Mouse (Mus musculus): Measurements from ENCODE around the gene Cdh18. TPM values are rescaled to one million over a fixed set of nuclear protein-coding genes. Genes with fewer than 3 reads are reported as not detected.

Gene Cdh18
- polyA plus RNA-seq, 1 experiment from 2014 or later = 0.67 TPM

DNA sequence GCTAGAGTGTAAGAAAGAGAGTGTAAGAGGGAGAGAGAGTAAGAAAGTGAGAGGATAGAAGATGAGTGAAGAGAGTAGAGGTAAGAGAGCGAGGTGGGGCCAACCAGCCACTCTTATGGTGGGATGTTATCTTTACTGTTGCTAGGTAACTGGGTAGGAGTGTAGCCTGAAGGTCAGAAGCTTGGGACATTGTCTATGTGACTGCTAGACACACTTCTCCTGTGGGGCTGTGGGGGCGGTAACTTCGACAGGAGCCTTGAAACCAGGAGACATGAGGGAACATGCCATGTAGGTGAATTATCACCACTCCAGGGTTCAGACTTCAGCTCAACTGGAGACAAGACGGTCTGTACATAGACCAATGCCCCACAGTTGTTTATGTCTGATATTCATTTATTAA, 227.5 kb downstream of the Cdh18 start:
- H3K4me2 ChIP-seq (replicated peaks) = no peak overlapping the region
- H3K4me3 ChIP-seq (replicated peaks) = no peak overlapping the region
- no peak overlapping the region for H3K27ac ChIP-seq
- no peaks in the 10 kb centered on the region for H3K27me3 ChIP-seq (replicated peaks)
- H3K9me3 ChIP-seq = no peaks in the 10 kb centered on the region
- ATAC-seq = no peak
- no peaks in the 10 kb centered on the region for H3K4me1 ChIP-seq (replicated peaks)
- no peaks in the 10 kb centered on the region for H3K36me3 ChIP-seq
- H3K9ac ChIP-seq = no peak overlapping the region
- whole genome bisulfite sequencing = 80% methylated on average over 4 of the region's 4 CpGs

DNA sequence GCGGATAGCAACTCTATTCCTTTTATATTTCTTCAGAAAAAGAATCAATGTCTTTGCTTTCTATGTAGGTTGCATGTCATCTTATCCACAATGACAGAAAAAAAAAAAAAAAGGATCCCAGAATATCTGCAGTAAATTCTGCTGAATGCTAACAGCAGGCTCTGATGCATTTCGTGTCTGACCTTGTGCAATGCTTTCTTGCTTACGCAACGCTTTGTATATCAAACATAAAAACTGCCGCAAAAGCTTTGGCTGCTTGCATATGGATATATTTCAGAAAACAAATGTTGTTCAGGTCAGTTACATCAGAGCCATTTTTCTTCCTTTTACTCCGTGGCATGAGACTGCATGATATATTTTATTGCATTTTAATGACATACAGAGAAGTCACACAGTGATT, 240.9 kb downstream of the Cdh18 start:
- Histone ChIP-seq H3K4me3 (replicated peaks) (no peak overlapping the region), H3K9me3 (no peaks in the 10 kb centered on the region), H3K36me3 (no peaks in the 10 kb centered on the region), H3K4me2 (replicated peaks) (no peak overlapping the region), H3K27ac (no peak overlapping the region), H3K4me1 (replicated peaks) (no peaks in the 10 kb centered on the region), H3K27me3 (replicated peaks) (no peaks in the 10 kb centered on the region), H3K9ac (no peak overlapping the region)
- WGBS = 84% methylated on average over 6 of the region's 6 CpGs
- no peak for ATAC-seq

- Histone ChIP-seq H3K4me1 (replicated peaks) (no peaks in the 10 kb centered on the region), H3K9ac (no peak overlapping the region), H3K9me3 (no peaks in the 10 kb centered on the region), H3K36me3 (no peaks in the 10 kb centered on the region), H3K4me2 (replicated peaks) (no peak overlapping the region), H3K4me3 (replicated peaks) (no peak overlapping the region), H3K27me3 (replicated peaks) (no peaks in the 10 kb centered on the region), H3K27ac (no peak overlapping the region)
- ATAC-seq = no peak
- 87% methylated on average over 3 of the region's 3 CpGs for WGBS
These were observed 243.0 kb downstream of the Cdh18 start for GRCm38 (mm10) chr15:22791791-22792190.

GRCm38 (mm10) chr15:22833127-22833526, 284.3 kb downstream of the Cdh18 start:
- Histone ChIP-seq H3K4me2 (replicated peaks) (no peak overlapping the region), H3K9ac (no peak overlapping the region), H3K4me3 (replicated peaks) (no peak overlapping the region), H3K27ac (no peak overlapping the region), H3K27me3 (replicated peaks) (no peaks in the 10 kb centered on the region), H3K4me1 (replicated peaks) (no peaks in the 10 kb centered on the region), H3K9me3 (no peaks in the 10 kb centered on the region), H3K36me3 (no peaks in the 10 kb centered on the region)
- ATAC-seq = no peak

GRCm38 (mm10) chr15:22837173-22837572, 288.4 kb downstream of the Cdh18 start:
- Histone ChIP-seq H3K27me3 (replicated peaks) (no peaks in the 10 kb centered on the region), H3K4me1 (replicated peaks) (no peaks in the 10 kb centered on the region), H3K4me2 (replicated peaks) (no peak overlapping the region), H3K9ac (no peak overlapping the region), H3K27ac (no peak overlapping the region), H3K9me3 (no peaks in the 10 kb centered on the region), H3K4me3 (replicated peaks) (no peak overlapping the region), H3K36me3 (no peaks in the 10 kb centered on the region)
- WGBS = 62% methylated on average over 1 of the region's 1 CpGs
- no peak for ATAC-seq

DNA sequence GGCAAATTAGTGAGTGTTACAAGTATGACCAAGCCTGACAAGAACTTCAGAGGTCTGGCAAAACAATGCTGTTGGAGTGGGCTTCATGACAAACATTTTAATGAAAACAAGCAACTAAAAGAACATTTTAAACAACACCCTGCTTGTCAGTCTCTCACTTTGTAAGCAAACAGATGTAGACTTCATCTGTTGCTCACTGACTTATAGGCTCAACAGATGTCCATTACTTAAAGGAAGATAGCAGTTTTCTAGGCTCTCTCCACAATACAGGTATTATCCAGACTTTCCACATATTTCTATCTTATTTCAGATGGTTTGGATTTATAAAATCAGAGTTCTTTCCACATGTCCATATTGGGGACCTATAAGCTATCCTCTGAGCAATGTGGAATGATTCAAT, 308.9 kb downstream of the Cdh18 start:
- Histone ChIP-seq H3K27me3 (replicated peaks) (no peaks in the 10 kb centered on the region), H3K9me3 (no peaks in the 10 kb centered on the region), H3K27ac (no peak overlapping the region), H3K4me3 (replicated peaks) (no peak overlapping the region), H3K4me1 (replicated peaks) (no peaks in the 10 kb centered on the region), H3K4me2 (replicated peaks) (no peak overlapping the region), H3K9ac (no peak overlapping the region), H3K36me3 (no peaks in the 10 kb centered on the region)
- no peak for ATAC-seq

- Histone ChIP-seq H3K4me3 (replicated peaks) (no peak overlapping the region), H3K27ac (no peak overlapping the region), H3K4me2 (replicated peaks) (no peak overlapping the region), H3K36me3 (no peaks in the 10 kb centered on the region), H3K9me3 (no peaks in the 10 kb centered on the region), H3K4me1 (replicated peaks) (no peaks in the 10 kb centered on the region), H3K27me3 (replicated peaks) (no peaks in the 10 kb centered on the region), H3K9ac (no peak overlapping the region)
- ATAC-seq = no peak
- 73% methylated on average over 1 of the region's 1 CpGs for WGBS
These were observed 321.9 kb downstream of the Cdh18 start for GRCm38 (mm10) chr15:22870679-22871078.

DNA sequence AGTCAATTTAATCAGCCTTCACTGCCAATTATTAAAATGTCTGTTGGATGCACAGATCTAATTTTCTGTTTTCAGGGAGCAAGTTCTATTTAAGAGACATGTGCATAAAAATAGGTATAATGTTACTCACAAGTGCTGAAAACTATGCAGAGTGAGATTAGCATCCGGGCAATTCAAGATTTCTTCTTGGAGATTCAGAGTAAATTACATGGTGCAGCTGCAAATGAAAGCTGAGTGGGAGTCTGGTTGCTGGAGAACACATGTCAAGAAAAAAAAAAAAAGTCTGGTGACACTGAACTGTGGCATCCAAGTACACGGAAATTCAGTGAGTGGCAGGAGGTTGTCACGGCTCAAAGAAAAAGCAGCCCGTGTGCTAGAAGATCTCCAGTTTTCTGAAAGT, 348.9 kb downstream of the Cdh18 start:
- H3K9ac ChIP-seq = no peak overlapping the region
- ATAC-seq = no peak
- H3K9me3 ChIP-seq = no peaks in the 10 kb centered on the region
- H3K4me2 ChIP-seq (replicated peaks) = no peak overlapping the region
- no peaks in the 10 kb centered on the region for H3K27me3 ChIP-seq (replicated peaks)
- WGBS = 72% methylated on average over 4 of the region's 4 CpGs
- no peaks in the 10 kb centered on the region for H3K36me3 ChIP-seq
- H3K4me1 ChIP-seq (replicated peaks) = no peaks in the 10 kb centered on the region
- no peak overlapping the region for H3K4me3 ChIP-seq (replicated peaks)
- H3K27ac ChIP-seq = no peak overlapping the region

DNA sequence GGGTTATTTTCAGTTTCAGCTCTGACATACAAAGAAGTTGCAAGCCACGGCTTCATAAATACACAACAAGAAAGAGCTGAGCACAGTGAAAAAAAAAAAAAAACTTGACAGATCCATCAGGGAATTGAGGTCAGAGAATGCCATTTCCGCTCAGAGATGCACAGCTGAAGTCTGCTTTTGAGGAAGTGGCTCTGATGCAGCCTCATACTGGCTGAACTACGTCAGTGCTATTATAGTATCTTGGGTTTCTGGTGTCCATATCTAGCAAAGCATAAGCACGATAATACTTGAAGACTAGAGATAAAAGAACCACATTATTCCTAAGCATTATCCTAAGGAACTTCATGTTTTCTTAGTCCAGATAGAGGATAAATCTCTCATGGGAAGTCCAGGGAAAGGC, 349.4 kb downstream of the Cdh18 start:
- no peak for ATAC-seq
- H3K27ac ChIP-seq = no peak overlapping the region
- no peaks in the 10 kb centered on the region for H3K4me1 ChIP-seq (replicated peaks)
- H3K4me3 ChIP-seq (replicated peaks) = no peak overlapping the region
- H3K4me2 ChIP-seq (replicated peaks) = no peak overlapping the region
- 84% methylated on average over 4 of the region's 4 CpGs for WGBS
- H3K9me3 ChIP-seq = no peaks in the 10 kb centered on the region
- no peak overlapping the region for H3K9ac ChIP-seq
- H3K36me3 ChIP-seq = no peaks in the 10 kb centered on the region
- H3K27me3 ChIP-seq (replicated peaks) = no peaks in the 10 kb centered on the region

GRCm38 (mm10) chr15:22914444-22914843, 365.6 kb downstream of the Cdh18 start:
- H3K36me3 ChIP-seq = no peaks in the 10 kb centered on the region
- H3K4me2 ChIP-seq (replicated peaks) = no peak overlapping the region
- no peaks in the 10 kb centered on the region for H3K27me3 ChIP-seq (replicated peaks)
- H3K4me1 ChIP-seq (replicated peaks) = no peaks in the 10 kb centered on the region
- ATAC-seq = no peak
- H3K4me3 ChIP-seq (replicated peaks) = no peak overlapping the region
- no peak overlapping the region for H3K27ac ChIP-seq
- no peaks in the 10 kb centered on the region for H3K9me3 ChIP-seq
- no peak overlapping the region for H3K9ac ChIP-seq

DNA sequence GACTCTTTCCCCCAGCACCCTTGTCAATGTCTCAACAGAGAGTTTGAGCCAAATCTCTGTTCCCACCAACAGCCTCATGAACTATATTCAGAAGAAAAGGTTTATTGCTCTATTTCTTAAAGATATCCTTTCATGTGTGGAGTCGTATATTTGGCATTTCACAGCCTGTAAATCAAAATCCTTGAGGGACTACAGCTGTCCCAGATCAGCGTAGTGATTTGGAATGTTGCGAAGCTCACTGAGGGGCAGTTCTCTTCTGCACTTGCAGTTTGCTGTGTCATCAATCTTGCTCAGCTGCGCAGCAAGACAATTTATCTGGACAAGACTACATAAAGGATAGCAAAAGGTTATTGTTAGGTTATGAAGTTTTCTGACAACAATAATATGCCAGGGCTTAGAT, 385.5 kb downstream of the Cdh18 start:
- Histone ChIP-seq H3K36me3 (no peaks in the 10 kb centered on the region), H3K4me3 (replicated peaks) (no peak overlapping the region), H3K27me3 (replicated peaks) (no peaks in the 10 kb centered on the region), H3K4me2 (replicated peaks) (no peak overlapping the region), H3K4me1 (replicated peaks) (no peaks in the 10 kb centered on the region), H3K27ac (no peak overlapping the region), H3K9me3 (no peaks in the 10 kb centered on the region), H3K9ac (no peak overlapping the region)
- ATAC-seq = no peak
- WGBS = 49% methylated on average over 4 of the region's 4 CpGs

DNA sequence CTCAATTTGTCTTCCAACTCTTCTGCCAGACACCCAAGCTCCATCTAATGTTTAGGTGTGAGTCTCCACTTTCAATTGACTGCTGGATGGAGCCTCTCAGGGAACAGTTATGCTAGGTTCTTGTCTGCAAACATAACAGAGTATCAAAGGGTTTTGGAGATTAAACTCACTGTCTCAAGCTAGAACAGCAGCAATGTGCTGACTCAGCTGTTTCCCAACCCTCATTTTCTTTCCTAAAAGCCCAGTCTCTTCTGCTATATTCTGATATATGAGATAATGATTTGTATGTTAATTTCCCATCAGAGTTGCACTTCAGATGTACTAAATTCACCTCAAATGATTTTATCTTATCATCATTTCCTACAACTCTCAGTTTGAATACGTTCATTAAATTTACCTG, 398.4 kb downstream of the Cdh18 start:
- Histone ChIP-seq H3K4me2 (replicated peaks) (no peak overlapping the region), H3K4me1 (replicated peaks) (no peaks in the 10 kb centered on the region), H3K27ac (no peak overlapping the region), H3K27me3 (replicated peaks) (no peaks in the 10 kb centered on the region), H3K9me3 (no peaks in the 10 kb centered on the region), H3K36me3 (no peaks in the 10 kb centered on the region), H3K4me3 (replicated peaks) (no peak overlapping the region), H3K9ac (no peak overlapping the region)
- no peak for ATAC-seq
- WGBS = 78% methylated on average over 1 of the region's 1 CpGs

DNA sequence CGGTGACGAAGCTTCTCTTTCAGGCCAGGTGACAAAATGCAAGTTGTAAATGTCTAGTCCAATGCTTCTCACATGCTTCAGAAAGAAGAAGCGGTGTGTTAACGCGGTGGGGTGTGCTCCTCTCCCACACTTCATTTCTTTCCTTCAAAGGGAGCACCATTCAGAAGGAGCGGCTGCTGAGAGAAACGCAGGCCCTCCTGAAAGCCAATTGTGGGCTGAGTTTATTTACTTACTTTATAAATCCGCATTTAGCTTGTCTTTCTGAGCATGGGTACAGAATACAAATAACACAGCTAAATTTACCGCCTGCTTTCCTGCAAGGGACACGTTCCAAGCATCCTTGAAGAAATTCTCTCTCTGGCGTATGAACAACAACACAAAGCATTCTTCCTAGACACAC, 420.6 kb downstream of the Cdh18 start:
- 79% methylated on average over 11 of the region's 11 CpGs for WGBS
- Histone ChIP-seq H3K36me3 (no peaks in the 10 kb centered on the region), H3K9me3 (no peaks in the 10 kb centered on the region), H3K4me2 (replicated peaks) (no peak overlapping the region), H3K27ac (no peak overlapping the region), H3K9ac (no peak overlapping the region), H3K4me3 (replicated peaks) (no peak overlapping the region), H3K27me3 (replicated peaks) (no peaks in the 10 kb centered on the region), H3K4me1 (replicated peaks) (no peaks in the 10 kb centered on the region)
- no peak for ATAC-seq

GRCm38 (mm10) chr15:22980136-22980535, 431.3 kb downstream of the Cdh18 start:
- 77% methylated on average over 5 of the region's 5 CpGs for WGBS
- no peak overlapping the region for H3K27ac ChIP-seq
- H3K27me3 ChIP-seq (replicated peaks) = no peaks in the 10 kb centered on the region
- no peak for ATAC-seq
- no peak overlapping the region for H3K4me3 ChIP-seq (replicated peaks)
- H3K9ac ChIP-seq = no peak overlapping the region
- no peaks in the 10 kb centered on the region for H3K4me1 ChIP-seq (replicated peaks)
- H3K9me3 ChIP-seq = no peaks in the 10 kb centered on the region
- H3K36me3 ChIP-seq = no peaks in the 10 kb centered on the region
- no peak overlapping the region for H3K4me2 ChIP-seq (replicated peaks)

Measured in intestine, embryonic 15.5 days (tissue).